Mouse (Mus musculus) neutrophil, adult 5-6 weeks (primary cell): ENCODE data around the gene Fuk. TPM values are rescaled to one million over a fixed set of nuclear protein-coding genes. Genes with fewer than 3 reads are reported as not detected.
"Not testable (repeated sequence)": the region's sequence is repeated elsewhere in the genome, so short reads cannot be mapped to it uniquely, and the experiment has no call there.

Experiments used
- ATAC-seq: fragments of 151-379, 151-347 bp; 2 replicates; pipeline ENCODE4 v1.8.0; 2017; ENCODE audit warnings: mild to moderate bottlenecking, moderate TSS enrichment; ENCODE audit not compliant: insufficient number of reproducible peaks, poor library complexity, low FRiP score, severe bottlenecking; ENCODE audit errors: extremely low read depth
- total RNA-seq: library from RNA; stranded (forward); fragments of 200-1000 nt; gene quantifications from 2 replicates; pipeline ENCODE4 v1.2.3, GENCODE M21; 2017

Fuk gene
- total RNA-seq, 1 experiment from 2014 or later: 9.8 TPM

GRCm38 (mm10) chr8:110888860-110889259 lies 13.4 kb downstream of the Fuk start:
- no peak for ATAC-seq

- ATAC-seq: no peak
Measured at GRCm38 (mm10) chr8:110888441-110888840, 13.8 kb downstream of the Fuk start.

DNA sequence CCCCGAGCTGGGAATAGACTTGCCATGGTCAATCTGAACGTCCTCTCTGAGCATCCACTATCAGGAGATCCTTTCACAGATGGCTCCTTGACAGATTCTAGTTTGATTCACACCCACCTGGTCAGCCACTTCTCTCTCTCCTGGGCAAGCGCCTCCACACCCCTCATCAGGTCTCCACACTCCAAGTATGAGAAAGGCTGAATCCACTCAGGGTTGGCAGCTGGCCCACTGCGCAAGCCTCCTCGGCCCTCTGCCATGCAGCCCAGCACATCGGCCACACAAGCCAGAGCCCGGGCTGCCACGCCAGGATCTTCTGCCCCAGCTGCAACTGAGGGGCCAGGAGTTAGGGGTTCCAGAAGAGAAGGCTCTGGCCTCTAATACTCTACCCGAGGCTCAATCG lies 14.7 kb downstream of the Fuk start:
- no peak for ATAC-seq

DNA sequence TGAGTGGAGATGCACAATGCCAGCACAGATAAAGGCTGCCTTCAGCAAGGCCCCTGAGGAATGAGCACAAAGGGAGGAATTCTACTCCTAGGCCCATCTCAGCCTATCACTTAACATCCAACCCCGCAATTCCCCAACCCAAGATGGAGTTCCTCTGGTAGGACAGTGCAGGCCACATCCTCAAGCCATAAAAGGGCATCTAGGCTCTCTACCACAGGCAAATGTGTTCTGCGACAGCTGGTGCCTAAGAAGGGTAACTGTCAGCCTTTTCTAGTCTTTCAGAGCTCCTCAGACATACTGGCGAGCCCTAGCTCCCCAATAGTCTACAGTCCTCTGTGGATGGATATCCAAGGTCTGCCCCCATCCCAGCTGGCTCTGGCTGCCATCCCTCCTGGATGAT lies 15.7 kb downstream of the Fuk start:
- ATAC-seq: no peak

GRCm38 (mm10) chr8:110883824-110884223 lies 18.5 kb downstream of the Fuk start:
- ATAC-seq: no peak

DNA sequence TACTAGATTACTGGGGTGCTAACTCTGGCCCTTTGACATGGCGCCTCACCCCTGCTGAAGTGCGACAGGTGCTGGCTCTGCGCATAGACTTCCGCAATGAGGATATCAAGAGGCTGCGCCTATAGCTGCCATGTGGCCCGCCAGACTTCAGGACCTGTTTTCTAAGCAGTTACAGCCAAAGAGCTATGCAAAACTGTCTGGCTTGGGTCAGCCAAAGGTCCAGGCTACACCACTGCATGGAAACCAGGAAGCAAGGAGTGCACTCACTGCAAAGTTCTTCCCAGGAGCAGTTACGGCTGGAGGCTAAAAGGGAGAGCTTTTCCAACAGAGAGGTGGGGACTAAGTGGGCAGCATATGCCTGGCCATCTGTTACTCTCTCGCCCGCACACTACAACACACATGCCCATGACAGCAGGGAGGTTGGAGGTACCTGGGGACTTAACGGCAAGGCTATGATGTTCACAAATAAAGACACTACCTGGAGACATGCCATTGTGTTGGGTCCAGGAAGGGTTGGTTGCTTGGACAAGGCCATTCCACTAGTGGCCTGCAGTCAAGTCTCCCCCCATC lies 20.5 kb downstream of the Fuk start:
- no peak for ATAC-seq

DNA sequence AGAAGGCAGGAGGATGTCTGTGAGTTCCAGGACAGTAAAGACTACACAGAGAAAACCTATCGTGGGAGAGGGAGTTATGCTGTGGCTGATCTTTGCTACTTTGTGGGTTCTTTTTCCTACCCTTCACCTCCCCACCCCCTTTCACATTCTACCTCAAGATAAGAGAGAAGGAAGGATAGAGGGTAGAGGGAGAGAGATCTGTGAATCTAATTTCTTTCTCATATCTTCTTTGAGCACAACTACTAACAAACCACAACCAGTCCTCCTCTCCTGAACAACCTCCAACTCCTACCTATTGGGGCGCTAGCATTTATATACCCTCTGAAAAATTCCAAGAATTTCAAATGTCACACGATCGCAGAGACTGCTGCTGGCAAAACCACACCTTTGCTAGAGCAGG lies 24.4 kb downstream of the Fuk start:
- ATAC-seq: no peak

- ATAC-seq: no peak
Measured at GRCm38 (mm10) chr8:110870501-110870900, 31.8 kb downstream of the Fuk start.

GRCm38 (mm10) chr8:110861347-110862025 lies 40.8 kb downstream of the Fuk start:
- not testable (repeated sequence) for ATAC-seq

DNA sequence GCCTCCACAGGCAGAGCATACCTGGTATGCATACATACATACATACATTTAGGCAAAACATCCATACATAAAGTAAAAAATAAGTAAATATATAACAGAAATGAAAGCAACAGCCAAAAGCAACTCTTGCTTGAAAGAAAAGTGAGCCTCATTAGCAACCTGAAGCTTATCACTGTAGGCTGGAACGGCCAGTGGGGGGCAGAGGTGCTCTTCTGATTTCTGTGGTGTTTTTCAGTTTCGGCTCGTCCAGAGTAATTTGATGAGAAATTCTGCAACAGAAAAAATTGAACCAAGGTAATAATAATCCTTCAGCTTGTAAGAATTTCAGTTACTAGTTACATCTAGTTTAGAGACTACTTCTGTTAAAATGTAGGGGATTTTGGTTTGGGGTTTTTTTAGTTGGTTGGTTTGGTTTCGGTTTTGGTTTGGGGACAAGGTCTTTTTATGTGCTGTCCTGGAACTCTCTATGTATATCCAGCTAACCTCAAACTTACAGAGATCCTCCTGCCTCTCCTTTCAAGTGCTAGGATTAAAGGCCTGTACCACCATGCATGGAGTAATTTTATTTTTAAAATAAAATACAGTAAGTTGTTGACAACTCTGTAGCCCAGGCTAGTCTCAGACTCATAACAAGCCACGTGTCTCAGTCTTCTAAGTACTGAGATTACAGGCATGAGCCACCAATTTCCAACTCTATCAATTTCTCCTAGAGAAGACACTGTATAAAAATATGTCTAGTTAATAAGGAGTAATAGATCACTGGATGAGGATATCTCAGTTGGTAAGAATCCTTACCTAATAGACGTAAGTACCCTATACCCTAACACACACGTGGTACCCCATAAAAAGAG lies 42.4 kb downstream of the Fuk start:
- ATAC-seq: peak; percentile 60; the same call in 1 of the 2 replicates

GRCm38 (mm10) chr8:110856760-110857461 lies 45.4 kb downstream of the Fuk start:
- ATAC-seq: no peak

GRCm38 (mm10) chr8:110856073-110856472 lies 46.2 kb downstream of the Fuk start:
- ATAC-seq: not testable (repeated sequence)

DNA sequence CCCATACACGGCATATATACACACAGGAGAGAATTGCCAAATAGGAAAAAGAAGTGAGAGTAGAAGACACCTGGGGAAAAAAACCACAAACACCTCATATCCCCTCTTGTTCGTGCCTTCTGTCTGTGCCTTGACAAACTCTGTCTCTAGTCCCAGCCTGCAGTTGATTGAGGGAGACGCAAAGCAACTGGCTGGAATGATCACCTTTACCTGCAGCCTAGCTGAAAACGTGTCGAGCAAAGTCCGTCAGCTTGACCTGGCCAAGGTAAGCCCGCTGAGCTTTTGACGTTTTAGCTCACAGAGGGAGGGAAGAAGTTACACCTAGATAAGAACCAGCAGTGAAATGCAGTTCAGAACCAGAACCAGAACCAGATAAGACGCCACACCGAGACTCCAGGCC lies 51.1 kb downstream of the Fuk start:
- ATAC-seq: no peak

DNA sequence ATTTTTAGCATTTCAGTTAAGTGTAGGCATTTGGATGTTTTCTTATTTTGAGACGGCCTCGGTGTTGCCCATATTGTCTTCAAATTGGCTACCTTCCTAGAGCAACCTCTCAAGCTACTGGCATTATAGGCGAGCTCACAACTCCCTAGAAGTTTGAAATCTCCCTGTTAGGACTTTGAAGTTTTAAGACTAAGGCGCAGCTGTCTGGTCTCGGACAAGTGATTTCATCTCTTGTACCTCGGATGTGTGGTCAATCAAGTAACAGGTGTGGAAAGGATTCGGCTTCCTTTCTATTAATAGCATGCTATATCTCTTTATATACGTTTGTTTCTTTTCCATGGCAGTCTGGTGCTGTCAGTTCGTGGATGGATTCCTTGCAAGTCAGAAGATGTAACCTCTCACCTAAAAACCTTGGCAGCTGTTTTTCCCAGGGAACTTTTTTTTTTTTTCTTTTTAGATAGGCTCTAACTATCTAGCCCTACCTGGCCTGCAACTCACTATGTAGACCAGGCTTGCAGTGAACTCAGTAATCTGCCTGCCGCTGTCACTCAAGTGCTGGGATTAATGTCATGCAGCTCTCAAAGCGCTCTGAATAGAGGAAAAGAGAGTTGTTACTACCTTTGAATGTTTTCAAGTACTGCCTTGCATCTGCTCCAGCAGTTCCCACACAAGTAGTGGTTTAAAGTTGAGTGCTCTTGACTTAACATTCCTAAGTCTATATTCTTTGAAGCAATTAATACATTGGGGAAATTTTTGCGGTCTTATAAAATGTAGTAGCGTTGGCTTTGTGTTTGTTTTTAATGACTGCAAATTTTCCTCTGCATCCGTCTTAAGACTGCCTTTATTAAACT lies 54.4 kb downstream of the Fuk start:
- no peak for ATAC-seq

- ATAC-seq: no peak
Measured at GRCm38 (mm10) chr8:110847171-110847549, 55.1 kb downstream of the Fuk start.

- ATAC-seq: peak; percentile 85
Measured at GRCm38 (mm10) chr8:110846405-110847170, 55.7 kb downstream of the Fuk start, which contains the start of the genes Cog4 and Sf3b3. Gene Cog4 (plus strand): TSS chr8:110846600. Gene Sf3b3 (minus strand): TSS chr8:110846787.

- no peak for ATAC-seq
Measured at GRCm38 (mm10) chr8:110845821-110846404, 56.4 kb downstream of the Fuk start.
